Mouse (Mus musculus) myocyte (in vitro differentiated cells): Measurements from ENCODE around the gene Nfic. TPM values are rescaled to one million over a fixed set of nuclear protein-coding genes. Genes with fewer than 3 reads are reported as not detected.
A peak's percentile ranks its signal among the peaks of the same experiment; 100 is the strongest.

ENCODE experiments used
- H3K27me3 ChIP-seq: one replicate; pipeline ENCODE4 v1.6.1; 2011; ENCODE audit not compliant: control insufficient read depth, insufficient read depth, insufficient read length
- H3K36me3 ChIP-seq: one replicate; pipeline ENCODE4 v1.6.1; 2011; ENCODE audit not compliant: control insufficient read depth, insufficient read depth
- H3K4me2 ChIP-seq: one replicate; pipeline ENCODE4 v1.6.1; 2011; ENCODE audit warnings: low read depth, control low read depth
- H3K4me3 ChIP-seq: one replicate; pipeline ENCODE4 v1.5.1; 2011; ENCODE audit warnings: mild to moderate bottlenecking, control low read depth, moderate library complexity
- H3K79me2 ChIP-seq: one replicate; pipeline ENCODE4 v1.6.1; 2011; ENCODE audit not compliant: control insufficient read depth, insufficient read depth
- H3ac ChIP-seq: one replicate; pipeline ENCODE4 v1.6.1; 2011; ENCODE audit not compliant: control insufficient read depth, insufficient read length
- CEBPB ChIP-seq: IDR thresholded peaks from 2 replicates; pipeline ENCODE4 v1.6.1; 2011; ENCODE audit warnings: mild to moderate bottlenecking, moderate library complexity; ENCODE audit not compliant: poor library complexity, insufficient read depth, severe bottlenecking
- E2F4 ChIP-seq: IDR thresholded peaks from one replicate; pipeline ENCODE4 v1.6.1; 2011; ENCODE audit warnings: mild to moderate bottlenecking, control low read depth, moderate library complexity; ENCODE audit not compliant: insufficient read depth
- MAX ChIP-seq: IDR thresholded peaks from one replicate; pipeline ENCODE4 v1.6.1; 2011; ENCODE audit warnings: low read depth, mild to moderate bottlenecking, control low read depth
- MYOD1 ChIP-seq, 3 experiments: IDR thresholded peaks; one replicate each; pipeline ENCODE4 v1.6.1; 2011; ENCODE audit warnings: control low read depth in 2 of 3, low read depth in 2 of 3, mild to moderate bottlenecking in 2 of 3, moderate library complexity in 1 of 3; ENCODE audit not compliant: insufficient read length in 2 of 3, control insufficient read depth in 1 of 3
- MYOG ChIP-seq, 3 experiments: IDR thresholded peaks; one replicate each; pipeline ENCODE4 v1.6.1; 2011; ENCODE audit warnings: control low read depth in 2 of 3, low read depth in 2 of 3, mild to moderate bottlenecking in 2 of 3; ENCODE audit not compliant: insufficient read length in 2 of 3, control insufficient read depth in 1 of 3, insufficient read depth in 1 of 3
- POLR2A ChIP-seq: IDR thresholded peaks from one replicate; pipeline ENCODE4 v1.6.1; 2011; ENCODE audit warnings: low read depth, mild to moderate bottlenecking, control low read depth, moderate library complexity; ENCODE audit not compliant: insufficient read length
- POLR2AphosphoS2 ChIP-seq: IDR thresholded peaks from one replicate; pipeline ENCODE4 v1.6.1; 2011; ENCODE audit warnings: low read depth, control low read depth; ENCODE audit not compliant: insufficient read length
- REST ChIP-seq: IDR thresholded peaks from one replicate; pipeline ENCODE4 v1.6.1; 2011; ENCODE audit warnings: mild to moderate bottlenecking, control low read depth, moderate library complexity; ENCODE audit not compliant: insufficient read depth, insufficient read length
- SRF ChIP-seq: IDR thresholded peaks from one replicate; pipeline ENCODE4 v1.6.1; 2011; ENCODE audit warnings: low read depth; ENCODE audit not compliant: control insufficient read depth, insufficient read length
- TCF12 ChIP-seq: IDR thresholded peaks from one replicate; pipeline ENCODE4 v1.6.1; 2011; ENCODE audit warnings: mild to moderate bottlenecking, control low read depth; ENCODE audit not compliant: poor library complexity, insufficient read depth, severe bottlenecking
- TCF3 ChIP-seq: IDR thresholded peaks from one replicate; pipeline ENCODE4 v1.6.1; 2011; ENCODE audit warnings: low read depth, control low read depth; ENCODE audit not compliant: insufficient read length
- USF1 ChIP-seq: IDR thresholded peaks from one replicate; pipeline ENCODE4 v1.6.1; 2011; ENCODE audit warnings: low read depth, mild to moderate bottlenecking, control low read depth, moderate library complexity
- polyA plus RNA-seq: library from polyadenylated mRNA; unstranded; fragments of >200 nt; fragmentation: generic; extraction: Trizol; gene quantifications from one replicate; pipeline ENCODE4 v1.2.1, GENCODE M21; 2012; ENCODE audit warnings: missing spikeins

The Nfic gene
- polyA plus RNA-seq, 1 experiment = 115 TPM

DNA sequence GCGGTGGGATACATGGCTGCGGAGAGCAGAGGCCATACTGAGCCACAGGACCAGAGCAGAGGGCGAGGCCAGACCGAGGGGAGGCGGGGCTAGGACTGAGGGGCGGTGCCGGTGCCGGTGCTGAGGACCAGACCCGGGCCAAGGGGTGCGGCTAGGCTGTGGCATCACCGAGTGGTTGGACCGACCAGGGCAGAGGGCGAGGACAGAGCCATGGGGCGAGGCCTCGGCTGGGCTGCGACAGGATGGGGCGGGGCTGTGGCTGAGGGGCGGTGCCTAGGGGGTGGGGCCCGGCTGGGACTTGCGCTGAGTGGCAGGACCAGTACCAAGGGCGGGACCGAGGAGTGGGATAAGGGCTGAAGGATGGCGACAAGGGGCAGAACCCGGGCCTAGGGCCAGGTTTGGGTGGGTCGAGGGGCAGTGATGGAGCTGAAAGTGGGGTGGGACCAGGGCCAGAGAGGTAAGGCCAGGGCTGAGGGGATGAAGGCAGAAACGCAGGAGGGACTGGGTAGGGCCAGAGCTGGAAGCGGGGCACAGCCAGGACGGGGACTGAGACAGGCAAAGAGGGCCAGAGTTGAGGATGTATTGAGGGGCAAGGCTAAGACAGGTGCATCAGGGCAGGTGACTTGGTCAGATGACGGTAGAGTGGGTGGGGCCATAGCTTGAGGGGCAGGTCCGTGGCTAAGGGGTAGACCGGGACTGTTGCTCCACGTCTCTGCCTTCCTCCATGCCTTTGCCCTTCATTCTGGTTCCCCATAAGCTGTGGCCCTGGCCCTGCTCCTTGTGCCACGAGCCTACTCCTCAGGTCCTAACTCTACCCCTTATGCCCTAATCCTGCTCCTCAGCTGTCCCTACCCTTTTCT is 9.2 kb upstream of the Nfic start:
- TF ChIP-seq SRF (peak; percentile 30), POLR2A (peak; percentile 51), CEBPB (no peak)
- H3K4me2 ChIP-seq = peak overlapping the region; percentile 58
- peaks cover 32% of the 10 kb centered on the region for H3K27me3 ChIP-seq
- peak overlapping the region; percentile 7 for H3K4me3 ChIP-seq
- no peaks in the 10 kb centered on the region for H3K36me3 ChIP-seq
- no peak overlapping the region for H3ac ChIP-seq
- H3K79me2 ChIP-seq = no peaks in the 10 kb centered on the region

DNA sequence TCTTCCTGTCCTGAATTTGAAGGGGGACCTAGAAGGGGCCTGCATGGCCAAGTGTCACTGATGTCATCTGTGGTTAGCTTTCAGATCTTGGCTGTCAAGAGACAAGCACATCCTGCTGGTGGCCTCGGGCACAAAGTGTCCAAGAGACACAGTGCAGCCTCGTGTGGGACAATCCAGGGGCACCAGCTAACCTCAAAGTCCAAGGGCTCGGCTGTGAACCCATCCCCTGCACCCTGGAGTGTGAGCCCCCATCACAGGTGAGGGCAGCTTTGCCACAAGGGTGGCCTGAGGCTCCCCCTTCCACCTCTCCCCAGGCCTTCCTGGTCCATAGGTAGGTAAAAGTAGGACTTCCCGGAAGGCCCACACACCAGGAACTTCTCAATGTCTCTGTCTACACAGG is 8.1 kb upstream of the Nfic start:
- H3K36me3 ChIP-seq = no peaks in the 10 kb centered on the region
- H3K4me2 ChIP-seq = peak overlapping the region; percentile 58
- TF ChIP-seq POLR2A (no peak), E2F4 (no peak), MYOG (IDR thresholded peaks at IDR 0.05; ENCODE audit: control insufficient read depth in 1 of 3, insufficient read depth in 1 of 3, insufficient read length in 2 of 3, low read depth in 2 of 3) (no peak), MYOD1 (IDR thresholded peaks at IDR 0.05; ENCODE audit: control insufficient read depth in 1 of 3, insufficient read length in 2 of 3, low read depth in 2 of 3) (no peak), POLR2AphosphoS2 (no peak), TCF3 (no peak), TCF12 (no peak), CEBPB (no peak), SRF (no peak), MAX (no peak), REST (no peak), USF1 (no peak)

DNA sequence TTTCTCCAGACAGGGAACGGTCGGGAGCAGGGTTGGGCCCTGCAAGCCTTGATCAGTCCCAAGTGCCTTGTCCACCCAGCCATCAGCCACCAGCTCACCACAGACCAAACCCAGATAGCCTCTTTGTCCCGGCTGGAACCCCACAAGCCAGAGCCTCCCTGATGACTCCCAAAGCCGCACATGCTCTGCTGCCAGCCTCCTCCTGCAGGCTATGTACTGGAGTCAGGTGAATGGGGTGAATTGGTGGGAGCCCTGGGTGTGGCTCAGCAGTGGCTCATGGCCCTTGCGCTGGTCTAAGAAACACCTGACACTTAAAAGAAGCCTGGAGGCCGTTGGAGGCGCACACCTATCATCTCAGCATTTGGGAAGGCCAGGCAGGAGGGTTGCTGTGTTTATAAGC is 7.5 kb upstream of the Nfic start:
- no peak for TF ChIP-seq REST
- TF ChIP-seq MYOG (IDR thresholded peaks at IDR 0.05; ENCODE audit: control insufficient read depth in 1 of 3, insufficient read depth in 1 of 3, insufficient read length in 2 of 3, low read depth in 2 of 3) = no peak
- no peak for TF ChIP-seq CEBPB
- TF ChIP-seq E2F4 = no peak

More for the DNA sequence above, 8.1 kb upstream of the Nfic start:
- H3ac ChIP-seq = no peak overlapping the region
- no peaks in the 10 kb centered on the region for H3K79me2 ChIP-seq
- H3K4me3 ChIP-seq = no peak overlapping the region
- H3K27me3 ChIP-seq = peaks cover 21% of the 10 kb centered on the region

DNA sequence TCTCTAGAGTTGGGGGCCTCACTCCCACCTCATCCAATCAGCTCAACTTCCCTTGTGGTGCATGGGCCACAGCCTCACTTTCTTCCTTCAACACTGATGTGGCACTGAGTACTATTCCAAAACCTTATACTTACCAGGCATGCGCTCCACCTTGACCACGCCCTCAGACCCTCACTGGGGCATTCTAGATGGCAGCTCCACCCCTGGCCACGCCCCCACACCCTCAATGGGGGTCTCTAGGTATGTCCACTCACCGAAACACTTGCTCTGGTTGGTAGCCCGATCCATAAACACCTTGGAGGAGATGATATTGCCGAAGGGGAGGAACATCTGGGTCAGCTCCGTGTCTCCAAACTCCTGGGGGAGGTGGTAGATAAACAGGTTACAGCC is 7.0 kb upstream of the Nfic start:
- Histone ChIP-seq H3K36me3 (no peaks in the 10 kb centered on the region), H3K4me3 (no peak overlapping the region), H3ac (no peak overlapping the region), H3K27me3 (peaks cover 11% of the 10 kb centered on the region), H3K4me2 (no peak overlapping the region), H3K79me2 (no peaks in the 10 kb centered on the region)
- no peak for TF ChIP-seq POLR2AphosphoS2
- no peak for TF ChIP-seq MYOD1 (IDR thresholded peaks at IDR 0.05; ENCODE audit: control insufficient read depth in 1 of 3, insufficient read length in 2 of 3, low read depth in 2 of 3)
- no peak for TF ChIP-seq MYOG (IDR thresholded peaks at IDR 0.05; ENCODE audit: control insufficient read depth in 1 of 3, insufficient read depth in 1 of 3, insufficient read length in 2 of 3, low read depth in 2 of 3)
- TF ChIP-seq CEBPB = no peak
- no peak for TF ChIP-seq E2F4

More for the DNA sequence above, 7.5 kb upstream of the Nfic start:
- H3K79me2 ChIP-seq = no peaks in the 10 kb centered on the region
- H3K27me3 ChIP-seq = peaks cover 15% of the 10 kb centered on the region
- H3K4me3 ChIP-seq = no peak overlapping the region
- no peak overlapping the region for H3ac ChIP-seq
- no peaks in the 10 kb centered on the region for H3K36me3 ChIP-seq
- no peak overlapping the region for H3K4me2 ChIP-seq

DNA sequence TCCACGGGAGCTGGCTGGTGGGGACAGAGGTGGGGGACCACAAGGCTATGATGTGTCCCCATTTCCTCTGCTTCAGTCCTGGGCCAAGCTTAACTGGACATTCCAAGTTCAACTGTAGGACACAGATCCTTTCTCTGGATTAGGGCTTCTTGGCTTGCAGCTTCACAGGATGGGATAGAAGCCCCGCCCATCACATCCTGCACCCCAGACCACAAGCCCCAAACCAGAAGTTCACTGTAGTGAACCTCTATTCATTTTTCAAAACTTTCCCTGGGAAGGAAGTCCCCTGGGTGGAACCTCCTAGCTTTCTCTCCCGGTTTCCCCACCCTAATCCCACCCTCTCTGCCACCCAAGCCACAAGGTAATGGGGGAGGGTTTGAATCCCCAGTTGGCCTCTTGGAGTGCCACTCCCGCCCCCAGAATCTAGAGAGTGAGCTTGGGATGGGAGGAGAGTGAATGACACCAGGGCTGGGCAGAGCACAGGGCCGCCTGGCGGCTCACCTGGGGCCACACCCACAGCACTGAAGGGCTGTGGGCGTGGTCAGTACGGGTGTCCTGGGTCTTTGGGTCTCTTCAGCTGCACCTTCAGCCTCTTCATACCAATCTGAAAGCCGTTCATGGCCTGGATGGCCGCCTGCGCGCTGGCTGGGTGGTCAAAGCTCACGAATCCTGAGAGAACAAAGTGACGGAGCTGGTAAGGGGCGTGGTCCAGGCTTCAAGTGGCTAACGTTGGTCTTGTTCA is 6.4 kb upstream of the Nfic start:
- Histone ChIP-seq H3K36me3 (no peaks in the 10 kb centered on the region), H3K4me3 (no peak overlapping the region), H3K27me3 (peaks cover 6% of the 10 kb centered on the region), H3ac (no peak overlapping the region), H3K4me2 (no peak overlapping the region), H3K79me2 (no peaks in the 10 kb centered on the region)
- no peak for TF ChIP-seq MYOG (IDR thresholded peaks at IDR 0.05; ENCODE audit: control insufficient read depth in 1 of 3, insufficient read depth in 1 of 3, insufficient read length in 2 of 3, low read depth in 2 of 3)
- TF ChIP-seq MYOD1 (IDR thresholded peaks at IDR 0.05; ENCODE audit: control insufficient read depth in 1 of 3, insufficient read length in 2 of 3, low read depth in 2 of 3) = no peak
- no peak for TF ChIP-seq MAX
- TF ChIP-seq CEBPB = no peak
- TF ChIP-seq SRF = no peak
- no peak for TF ChIP-seq POLR2A
- TF ChIP-seq REST = no peak
- TF ChIP-seq E2F4 = no peak
